Mouse (Mus musculus): ENCODE measurements around the gene Gpatch4.

Gpatch4 gene

DNA sequence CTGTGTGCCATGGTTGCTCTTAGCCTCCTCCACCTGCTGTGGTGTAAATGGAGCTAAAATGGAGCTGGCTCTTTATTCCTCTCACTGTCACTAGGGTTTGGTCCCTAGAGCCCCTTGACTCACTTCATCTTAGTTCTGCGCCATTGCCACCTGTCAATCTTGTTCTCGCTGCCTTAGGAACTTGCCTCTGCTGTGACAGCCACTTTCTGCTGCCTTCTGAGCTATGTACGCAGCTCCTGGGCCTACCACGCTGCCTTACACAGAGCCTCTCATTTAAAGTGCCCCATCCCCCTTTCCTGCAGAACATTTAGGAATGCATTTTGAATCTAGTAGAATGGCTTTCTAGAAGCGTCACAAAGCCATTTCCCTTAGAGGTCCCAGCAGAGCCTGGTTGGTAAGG is 51.2 kb downstream of the Gpatch4 start:
- no peak for DNase-seq (ENCODE audit: low read depth, low spot score)

DNA sequence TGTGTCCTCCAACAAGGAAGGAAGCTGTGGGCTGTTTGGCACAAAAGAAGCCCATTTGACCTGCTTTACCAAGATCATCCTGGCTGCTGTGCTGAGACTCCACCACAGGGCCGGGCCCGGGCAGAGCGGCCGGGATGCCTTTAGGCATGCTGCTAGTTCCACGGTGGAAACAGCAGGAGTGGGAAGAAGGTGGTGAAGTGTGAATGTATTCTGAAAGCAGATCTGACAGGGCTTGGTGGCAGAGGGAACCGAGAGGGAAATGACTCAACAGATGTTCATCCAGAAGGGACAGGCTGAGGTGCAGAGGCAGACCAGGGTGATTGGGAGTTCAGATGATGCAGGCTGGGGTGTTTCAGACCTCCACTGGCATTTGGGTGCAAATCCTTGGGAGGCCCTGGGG is 54.8 kb downstream of the Gpatch4 start:
- DNase-seq (ENCODE audit: low read depth, low spot score), result no peak

DNA sequence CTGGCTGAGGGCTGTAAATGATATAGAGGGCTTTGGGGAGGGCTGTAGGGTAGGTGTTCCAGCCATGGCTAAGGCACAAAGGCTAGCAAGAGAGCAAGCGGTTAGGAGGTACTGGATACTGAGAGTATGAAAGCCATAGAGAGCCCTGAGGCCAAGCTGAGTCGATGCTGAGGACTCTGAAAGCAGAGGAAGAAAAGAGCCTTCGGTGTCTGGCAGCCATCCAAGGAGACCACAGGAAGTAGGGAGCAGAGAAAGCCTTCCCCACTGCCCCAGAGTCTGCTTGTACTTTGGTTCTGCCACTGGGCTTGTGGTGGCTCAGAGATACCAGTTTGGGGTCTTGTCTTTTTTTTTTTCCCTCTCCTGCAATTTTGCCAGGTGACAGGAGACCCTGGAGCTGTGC is 57.3 kb downstream of the Gpatch4 start:
- DNase-seq (ENCODE audit: low read depth, low spot score), result no peak

DNA sequence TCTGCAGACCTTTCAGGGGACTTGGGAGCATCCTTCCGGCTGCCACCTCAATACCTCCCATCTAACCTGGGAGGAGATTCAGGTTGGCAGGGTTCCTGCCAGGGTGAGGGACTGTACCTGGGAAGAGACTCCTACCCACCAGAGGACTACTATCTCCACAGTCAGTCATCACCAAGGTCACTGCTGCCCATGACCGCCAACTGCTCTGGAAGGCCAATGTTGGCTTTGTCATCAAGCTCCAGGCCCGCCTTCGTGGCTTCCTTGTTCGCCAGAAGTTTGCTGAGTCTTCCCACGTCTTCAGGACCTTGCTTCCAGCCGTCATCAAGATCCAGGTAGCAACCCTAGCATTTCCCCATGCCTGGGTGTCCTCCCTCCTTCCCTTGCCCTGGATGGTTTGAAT is 58.8 kb downstream of the Gpatch4 start:
- no peak for DNase-seq (ENCODE audit: low read depth, low spot score)

DNA sequence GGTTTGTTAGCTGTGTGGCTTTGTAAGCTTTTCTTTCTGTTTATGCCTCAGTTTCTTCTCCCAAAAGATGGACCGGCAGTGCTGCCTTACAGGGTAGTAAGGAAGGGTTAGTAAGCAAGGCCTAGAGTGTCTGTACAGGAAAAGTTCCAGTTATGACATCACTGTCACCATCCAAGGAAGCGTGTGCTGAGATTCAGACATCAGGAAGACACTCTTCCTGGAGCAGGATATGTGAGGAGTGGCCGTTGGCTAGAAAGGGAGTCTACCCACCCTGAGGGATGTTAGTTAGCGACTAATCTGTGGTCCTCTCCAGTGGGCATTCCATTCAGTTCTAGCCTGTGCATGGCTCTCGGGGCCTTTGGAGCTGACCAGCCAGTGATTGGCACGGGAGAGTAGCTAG is 59.3 kb downstream of the Gpatch4 start:
- no peak for DNase-seq (ENCODE audit: low read depth, low spot score)

DNA sequence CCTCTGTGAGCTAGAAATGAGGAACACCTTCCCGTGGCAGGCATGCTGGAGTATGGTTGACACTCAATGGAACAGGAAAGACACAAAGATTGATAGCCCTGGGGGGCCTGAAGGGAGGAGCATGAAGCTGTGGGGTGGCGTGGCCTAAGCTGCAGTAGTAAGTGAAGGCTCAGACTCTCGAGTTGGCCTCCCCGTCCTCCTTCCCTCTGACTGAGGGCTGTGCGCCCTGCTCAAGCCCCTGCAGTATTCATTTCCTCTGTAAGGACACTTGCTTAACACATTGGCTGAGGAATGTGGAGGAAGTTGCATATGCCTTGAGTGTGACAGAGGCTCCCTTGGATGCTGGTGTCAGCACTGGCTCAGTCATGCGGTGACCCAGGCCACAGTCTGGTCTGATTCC is 59.7 kb downstream of the Gpatch4 start:
- no peak for DNase-seq (ENCODE audit: low read depth, low spot score)
